Mouse (Mus musculus) heart, postnatal 0 days (tissue): Measurements from ENCODE around the gene Kansl1.

ENCODE experiments used
- CTCF ChIP-seq: IDR thresholded peaks from 2 replicates; pipeline ENCODE4 v1.5.1; 2016; ENCODE audit warnings: antibody characterized with exemption, control low read depth, low read depth
- EP300 ChIP-seq: IDR thresholded peaks from 2 replicates; pipeline ENCODE4 v1.6.1; 2016; ENCODE audit warnings: antibody characterized with exemption, low read depth

GRCm38 (mm10) chr11:104435753-104436152 lies 32.9 kb downstream of the Kansl1 start:
- TF ChIP-seq CTCF (no peak), EP300 (no peak)
